Mouse (Mus musculus) heart, postnatal 0 days (tissue): ENCODE measurements around the gene Cdcp1.
A peak's percentile ranks its signal among the peaks of the same experiment; 100 is the strongest.

Experiments
- CTCF ChIP-seq: IDR thresholded peaks from 2 replicates; pipeline ENCODE4 v1.5.1; 2016; ENCODE audit warnings: antibody characterized with exemption, control low read depth, low read depth
- EP300 ChIP-seq: IDR thresholded peaks from 2 replicates; pipeline ENCODE4 v1.6.1; 2016; ENCODE audit warnings: antibody characterized with exemption, low read depth

DNA sequence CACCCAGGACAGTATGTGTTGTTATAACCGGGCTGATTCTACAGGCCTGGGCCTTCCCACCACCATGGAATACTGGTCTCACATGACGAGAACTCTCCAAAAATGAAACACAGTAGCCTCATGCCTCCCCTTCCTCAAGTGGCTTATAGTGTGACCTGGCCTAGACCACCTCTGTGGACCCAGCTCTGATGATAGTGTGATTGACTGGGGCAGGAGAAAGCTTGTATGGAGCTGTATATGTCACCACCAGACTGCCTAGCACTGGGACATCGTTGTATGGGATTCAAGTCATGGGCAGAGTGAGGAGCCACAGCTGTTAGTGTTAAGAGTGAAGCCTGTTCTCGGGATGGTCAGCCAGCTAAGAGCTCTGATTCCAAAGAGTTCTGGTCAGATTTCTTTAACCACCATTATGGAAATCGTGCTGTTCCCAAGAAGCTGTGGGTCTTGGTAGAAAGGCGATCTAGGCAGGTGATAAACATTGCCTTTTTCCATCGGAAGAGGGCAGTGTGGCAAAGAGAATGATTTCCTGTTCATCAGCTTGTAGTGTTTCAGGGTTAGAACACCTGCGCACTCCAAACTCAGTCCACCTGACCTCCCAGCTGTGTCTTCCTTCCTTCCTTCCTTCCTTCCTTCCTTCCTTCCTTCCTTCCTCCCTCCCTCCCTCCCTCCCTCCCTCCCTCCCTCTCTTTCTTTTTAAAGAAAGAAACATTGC is 57.6 kb downstream of the Cdcp1 start:
- peak; percentile 54 for TF ChIP-seq CTCF
- TF ChIP-seq EP300 = no peak
